Mouse (Mus musculus) stomach, embryonic 14.5 days (tissue): ENCODE data around the gene Nkap. TPM values are rescaled to one million over a fixed set of nuclear protein-coding genes. Genes with fewer than 3 reads are reported as not detected.
"Not testable (repeated sequence)": the region's sequence is repeated elsewhere in the genome, so short reads cannot be mapped to it uniquely, and the experiment has no call there.

ENCODE experiments used
- ATAC-seq: fragments of 200-750 bp; cut with Nextera tagmentation; 2 replicates; pipeline ENCODE4 v1.8.0; 2017; ENCODE audit warnings: low read depth, moderate TSS enrichment; ENCODE audit not compliant: insufficient number of reproducible peaks, insufficient read depth, low FRiP score
- H3K27ac ChIP-seq: fragments of 300-500 bp; sonication (generic); 2 replicates; pipeline ENCODE4 v1.5.1; 2014; ENCODE audit warnings: mild to moderate bottlenecking, low read length, moderate library complexity, mixed read lengths
- H3K27me3 ChIP-seq: fragments of 300-500 bp; sonication (generic); 2 replicates; pipeline ENCODE4 v1.6.1; 2014; ENCODE audit warnings: low read length, control low read depth, mixed read lengths; ENCODE audit not compliant: control insufficient read depth, insufficient read depth
- H3K36me3 ChIP-seq: fragments of 300-500 bp; sonication (generic); 2 replicates; pipeline ENCODE4 v1.6.1; 2014; ENCODE audit warnings: mild to moderate bottlenecking, control low read depth, low read length, moderate library complexity, mixed read lengths; ENCODE audit not compliant: control insufficient read depth, insufficient read depth
- H3K4me1 ChIP-seq: fragments of 300-500 bp; sonication (generic); 2 replicates; pipeline ENCODE4 v1.6.1; 2014; ENCODE audit warnings: low read length, control low read depth, mixed read lengths; ENCODE audit not compliant: control insufficient read depth, insufficient read depth
- H3K4me2 ChIP-seq: fragments of 300-500 bp; sonication (generic); replicated peaks from 2 replicates; pipeline ENCODE4 v1.6.1; 2014; ENCODE audit warnings: low read depth, low read length, control low read depth
- H3K4me3 ChIP-seq: fragments of 300-500 bp; sonication (generic); 2 replicates; pipeline ENCODE4 v1.5.1; 2014; ENCODE audit warnings: low read depth, low read length, control low read depth
- H3K9ac ChIP-seq: fragments of 300-500 bp; sonication (generic); replicated peaks from 2 replicates; pipeline ENCODE4 v1.6.1; 2014; ENCODE audit warnings: low read depth, mild to moderate bottlenecking, control low read depth, low read length, moderate library complexity, mixed read lengths
- H3K9me3 ChIP-seq: fragments of 300-500 bp; sonication (generic); 2 replicates; pipeline ENCODE4 v1.6.1; 2016; ENCODE audit warnings: low read depth, low read length, control low read depth; ENCODE audit not compliant: control insufficient read depth
- WGBS: fragments of 180-500 bp; shearing (Covaris S2); extraction: QIAGEN DNeasy Blood & Tissue Kit; methylation state at CpG from one replicate; pipeline ENCODE4 v1.1.7; 2014; 5-methylcytosine and 5-hydroxymethylcytosine counted together
- polyA plus RNA-seq: library from polyadenylated mRNA; unstranded; fragments of >200 nt; fragmentation: Nextera tagmentation; extraction: Ambion mirVana; gene quantifications from 2 replicates; pipeline ENCODE4 v1.2.1, GENCODE M21; 2014

Gene Nkap
- polyA plus RNA-seq, 1 experiment from 2014 or later = 19.0 TPM

DNA sequence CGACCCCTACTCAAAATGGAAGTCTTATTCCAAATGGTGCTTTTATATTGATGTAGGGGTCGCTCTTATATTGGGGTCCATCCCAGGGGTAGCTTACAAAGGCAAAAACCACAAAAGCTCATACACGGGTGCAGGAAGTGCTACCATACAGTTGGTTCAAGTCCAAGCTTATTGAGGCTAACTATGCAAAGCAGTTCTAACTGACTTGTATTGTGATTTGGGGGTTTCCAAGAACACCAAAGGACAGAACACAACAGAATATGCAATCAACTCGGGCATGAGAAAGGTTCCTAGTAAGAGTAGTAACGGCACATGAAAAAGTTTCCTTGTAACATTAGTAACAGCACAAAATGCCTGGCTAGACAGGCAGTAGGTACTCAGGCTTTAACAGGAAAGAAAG is 6.4 kb upstream of the Nkap start:
- no peak for ATAC-seq
- Histone ChIP-seq H3K36me3 (no peaks in the 10 kb centered on the region), H3K9ac (no peak overlapping the region), H3K9me3 (no peaks in the 10 kb centered on the region), H3K4me2 (no peak overlapping the region), H3K4me3 (no peak overlapping the region), H3K27me3 (no peaks in the 10 kb centered on the region), H3K27ac (no peak overlapping the region), H3K4me1 (no peaks in the 10 kb centered on the region)
- WGBS = 69% methylated on average over 5 of the region's 5 CpGs

DNA sequence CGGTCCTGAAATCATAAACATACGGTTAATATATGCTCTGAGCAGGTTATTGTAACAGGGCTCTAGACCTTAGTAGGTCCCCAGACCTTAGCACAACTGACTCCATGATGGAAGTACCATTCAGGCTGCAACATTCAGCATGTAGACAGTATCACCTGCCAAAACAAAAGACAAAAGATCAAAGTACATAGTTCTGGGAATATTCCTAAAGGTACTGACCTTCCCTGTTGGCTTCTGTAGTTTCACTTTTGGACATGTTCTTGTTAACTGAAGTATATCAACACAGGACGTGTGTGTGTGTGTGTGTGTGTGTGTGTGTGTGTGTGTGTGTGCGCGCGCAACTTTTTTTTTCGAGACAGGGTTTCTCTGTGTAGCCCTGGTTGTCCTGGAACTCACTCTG is 1.1 kb upstream of the Nkap start:
- H3K27me3 ChIP-seq = no peaks in the 10 kb centered on the region
- no peaks in the 10 kb centered on the region for H3K36me3 ChIP-seq
- no peaks in the 10 kb centered on the region for H3K4me1 ChIP-seq
- 91% methylated on average over 7 of the region's 7 CpGs for WGBS
- no peak overlapping the region for H3K4me3 ChIP-seq
- no peak for ATAC-seq
- no peak overlapping the region for H3K4me2 ChIP-seq
- no peak overlapping the region for H3K27ac ChIP-seq
- H3K9me3 ChIP-seq = no peaks in the 10 kb centered on the region
- H3K9ac ChIP-seq = no peak overlapping the region

DNA sequence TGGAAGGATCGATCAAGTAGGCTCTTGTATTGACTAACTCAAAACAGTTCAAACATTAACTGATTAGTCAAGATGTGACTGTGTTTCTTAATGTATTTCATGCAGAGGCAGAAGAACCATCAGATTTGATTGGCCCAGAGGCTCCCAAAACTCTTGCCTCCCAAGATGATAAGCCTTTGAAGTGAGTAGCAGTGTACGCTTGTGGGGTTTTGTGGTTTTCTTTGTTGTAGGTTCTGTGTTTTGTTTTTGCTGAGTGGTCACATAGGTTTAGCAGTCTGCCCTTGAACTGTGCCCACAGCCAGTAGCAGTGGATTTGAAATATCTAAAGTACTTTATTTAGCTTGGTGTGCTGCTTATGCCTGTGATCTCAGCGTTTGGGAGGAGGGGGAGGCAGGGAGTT is 15.1 kb downstream of the Nkap start:
- no peaks in the 10 kb centered on the region for H3K27me3 ChIP-seq
- no peak overlapping the region for H3K9ac ChIP-seq
- no peaks in the 10 kb centered on the region; the same call in 1 of the 2 replicates for H3K36me3 ChIP-seq
- H3K27ac ChIP-seq = no peak overlapping the region
- no peaks in the 10 kb centered on the region for H3K4me1 ChIP-seq
- no peaks in the 10 kb centered on the region for H3K9me3 ChIP-seq
- no peak overlapping the region for H3K4me2 ChIP-seq
- 92% methylated on average over 3 of the region's 3 CpGs for WGBS
- ATAC-seq = no peak
- H3K4me3 ChIP-seq = no peak overlapping the region

- not testable (repeated sequence) for H3K27me3 ChIP-seq, H3K4me3 ChIP-seq, H3K36me3 ChIP-seq, H3K4me2 ChIP-seq, H3K27ac ChIP-seq, H3K4me1 ChIP-seq, H3K9me3 ChIP-seq, ATAC-seq, H3K9ac ChIP-seq
- WGBS = 71% methylated on average over 2 of the region's 4 CpGs
Measured at GRCm38 (mm10) chrX:37144498-37144897, 17.9 kb downstream of the Nkap start.

GRCm38 (mm10) chrX:37144954-37145353 is 18.4 kb downstream of the Nkap start:
- no peaks in the 10 kb centered on the region for H3K9me3 ChIP-seq
- WGBS = 89% methylated on average over 2 of the region's 2 CpGs

GRCm38 (mm10) chrX:37157839-37158238 is 31.2 kb downstream of the Nkap start:
- Histone ChIP-seq H3K36me3 (peaks cover 4% of the 10 kb centered on the region; the same call in 1 of the 2 replicates), H3K4me3 (no peak overlapping the region), H3K4me1 (no peaks in the 10 kb centered on the region), H3K9me3 (no peaks in the 10 kb centered on the region), H3K27ac (no peak overlapping the region), H3K4me2 (no peak overlapping the region), H3K27me3 (no peaks in the 10 kb centered on the region), H3K9ac (no peak overlapping the region)
- WGBS = 60% methylated on average over 4 of the region's 4 CpGs
- no peak for ATAC-seq

More at GRCm38 (mm10) chrX:37144954-37145353, 18.4 kb downstream of the Nkap start:
- ATAC-seq = no peak
- H3K4me2 ChIP-seq = no peak overlapping the region
- H3K4me3 ChIP-seq = no peak overlapping the region
- no peaks in the 10 kb centered on the region for H3K27me3 ChIP-seq
- no peaks in the 10 kb centered on the region for H3K36me3 ChIP-seq
- no peak overlapping the region for H3K27ac ChIP-seq
- no peaks in the 10 kb centered on the region for H3K4me1 ChIP-seq
- no peak overlapping the region for H3K9ac ChIP-seq

GRCm38 (mm10) chrX:37161169-37161568 is 34.6 kb downstream of the Nkap start:
- Histone ChIP-seq H3K27ac (no peak overlapping the region), H3K9me3 (no peaks in the 10 kb centered on the region), H3K4me1 (no peaks in the 10 kb centered on the region), H3K27me3 (no peaks in the 10 kb centered on the region), H3K4me2 (no peak overlapping the region), H3K4me3 (no peak overlapping the region), H3K9ac (no peak overlapping the region), H3K36me3 (no peaks in the 10 kb centered on the region)
- no peak for ATAC-seq
- 66% methylated on average over 10 of the region's 10 CpGs for WGBS

DNA sequence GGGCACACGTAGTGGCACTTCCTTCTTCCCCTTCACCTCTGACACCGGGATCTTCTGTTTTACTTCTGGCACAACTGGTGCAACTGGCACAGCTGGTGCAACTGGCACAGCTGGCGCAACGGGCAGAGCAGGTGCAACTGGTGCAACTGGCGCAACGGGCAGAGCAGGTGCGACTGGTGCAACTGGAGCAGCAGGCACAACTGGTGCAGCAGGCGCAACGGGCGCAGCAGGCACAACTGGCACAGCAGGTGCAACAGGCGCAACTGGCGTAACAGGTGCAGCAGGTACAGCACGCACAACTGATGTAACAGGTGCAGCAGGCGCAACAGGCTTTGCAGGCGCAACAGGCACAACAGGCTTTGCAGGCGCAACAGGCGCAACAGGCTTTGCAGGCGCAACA is 36.5 kb downstream of the Nkap start:
- no peaks in the 10 kb centered on the region for H3K36me3 ChIP-seq
- H3K4me3 ChIP-seq = no peak overlapping the region
- no peak overlapping the region for H3K4me2 ChIP-seq
- H3K27me3 ChIP-seq = no peaks in the 10 kb centered on the region
- no peak for ATAC-seq
- no peak overlapping the region for H3K27ac ChIP-seq
- H3K4me1 ChIP-seq = no peaks in the 10 kb centered on the region
- WGBS = 78% methylated on average over 18 of the region's 18 CpGs
- no peaks in the 10 kb centered on the region for H3K9me3 ChIP-seq
- no peak overlapping the region for H3K9ac ChIP-seq

DNA sequence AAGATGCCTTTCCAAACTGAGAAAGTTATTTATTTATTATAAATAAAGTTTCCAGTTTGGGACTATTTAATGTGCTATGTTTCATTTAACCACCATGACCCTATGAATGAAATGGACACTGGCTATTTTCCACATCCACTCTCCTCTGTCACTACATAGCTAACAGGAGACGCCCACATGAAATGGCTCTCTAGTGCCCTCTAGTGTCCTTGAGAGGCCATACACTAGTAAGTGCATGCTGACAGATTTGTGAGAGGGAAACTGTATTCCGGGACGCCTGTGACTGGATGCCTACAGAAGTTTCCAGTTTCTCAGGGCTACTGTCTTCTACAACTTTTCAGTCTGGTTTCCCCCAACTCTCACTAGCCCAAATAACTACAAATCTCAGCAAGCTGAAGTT is 40.5 kb downstream of the Nkap start:
- Histone ChIP-seq H3K9me3 (no peaks in the 10 kb centered on the region), H3K4me2 (no peak overlapping the region), H3K4me1 (no peaks in the 10 kb centered on the region), H3K36me3 (no peaks in the 10 kb centered on the region), H3K4me3 (no peak overlapping the region), H3K27ac (no peak overlapping the region), H3K27me3 (no peaks in the 10 kb centered on the region), H3K9ac (no peak overlapping the region)
- WGBS = 48% methylated on average over 3 of the region's 3 CpGs
- ATAC-seq = no peak
